Mouse (Mus musculus) liver, embryonic 14.5 days (tissue): ENCODE measurements around the gene Wasf1. TPM values are rescaled to one million over a fixed set of nuclear protein-coding genes. Genes with fewer than 3 reads are reported as not detected.

Source experiments
- ATAC-seq: fragments of 200-750 bp; cut with Nextera tagmentation; 2 replicates; pipeline ENCODE4 v1.8.0; 2017; ENCODE audit warnings: moderate number of reproducible peaks, mild to moderate bottlenecking, moderate library complexity; ENCODE audit not compliant: insufficient read depth
- DNase-seq, 3 experiments: peaks; one replicate each; pipeline ENCODE4 v3.0.0-alpha.2; 2012 to 2013; ENCODE audit warnings: low read depth in 3 of 3, low spot score in 3 of 3
- H3K27ac ChIP-seq: fragments of 300-500 bp; sonication (generic); 2 replicates; pipeline ENCODE4 v1.5.1; 2014; ENCODE audit warnings: moderate library complexity, mild to moderate bottlenecking, control low read depth, inconsistent platforms
- H3K27me3 ChIP-seq: fragments of 300-500 bp; sonication (generic); 2 replicates; pipeline ENCODE4 v1.6.1; 2014; ENCODE audit warnings: mild to moderate bottlenecking, low read length, moderate library complexity; ENCODE audit not compliant: control insufficient read depth, insufficient read depth
- H3K36me3 ChIP-seq: fragments of 300-500 bp; sonication (generic); replicated peaks from 2 replicates; pipeline ENCODE4 v1.6.1; 2014; ENCODE audit warnings: low read depth; ENCODE audit not compliant: control insufficient read depth, insufficient read depth
- H3K4me1 ChIP-seq, 2 experiments: fragments of 200-500 bp in 1 of 2; fragments of 300-500 bp in 1 of 2; sonication (generic) in 1 of 2; replicated peaks; 2 replicates each; pipeline ENCODE4 v1.6.1; 2012 to 2014; ENCODE audit warnings: antibody characterized with exemption in 1 of 2, inconsistent platforms in 1 of 2, low read length in 1 of 2; ENCODE audit not compliant: control insufficient read depth in 2 of 2, insufficient read depth in 2 of 2
- H3K4me2 ChIP-seq: fragments of 300-500 bp; sonication (generic); 2 replicates; pipeline ENCODE4 v1.6.1; 2014; ENCODE audit warnings: low read depth, mild to moderate bottlenecking, control low read depth, moderate library complexity
- H3K4me3 ChIP-seq, 2 experiments: fragments of 200-500 bp in 1 of 2; fragments of 300-500 bp in 1 of 2; sonication (generic) in 1 of 2; 2 replicates each; pipeline ENCODE4 v1.5.1; 2012 to 2014; ENCODE audit warnings: low read depth in 2 of 2, low read length in 2 of 2, mild to moderate bottlenecking in 2 of 2, control low read depth in 1 of 2, inconsistent platforms in 1 of 2, moderate library complexity in 1 of 2; ENCODE audit not compliant: insufficient read depth in 1 of 2
- H3K9ac ChIP-seq: fragments of 300-500 bp; sonication (generic); replicated peaks from 2 replicates; pipeline ENCODE4 v1.6.1; 2014; ENCODE audit warnings: mild to moderate bottlenecking, control low read depth, moderate library complexity
- H3K9me3 ChIP-seq: fragments of 300-500 bp; sonication (generic); 2 replicates; pipeline ENCODE4 v1.6.1; 2016; ENCODE audit warnings: low read length, mixed read lengths; ENCODE audit not compliant: control insufficient read depth
- CTCF ChIP-seq: IDR thresholded peaks from 2 replicates; pipeline ENCODE4 v1.5.1; 2016; ENCODE audit warnings: antibody characterized with exemption, low read depth, control low read depth
- EP300 ChIP-seq: IDR thresholded peaks from 2 replicates; pipeline ENCODE4 v1.6.1; 2016; ENCODE audit warnings: antibody characterized with exemption, low read depth
- WGBS: fragments of 180-500 bp; shearing (Covaris S2); extraction: QIAGEN DNeasy Blood & Tissue Kit; methylation state at CpG from one replicate; pipeline ENCODE4 v1.1.7; 2014; ENCODE audit not compliant: insufficient replicate concordance; 5-methylcytosine and 5-hydroxymethylcytosine counted together
- polyA plus RNA-seq, 2 experiments: library from polyadenylated mRNA; depleted of rRNA in 1 of 2; stranded (reverse) in 1 of 2; unstranded in 1 of 2; fragments of >200 nt; fragmentation: Nextera tagmentation in 1 of 2; extraction: Ambion mirVana in 1 of 2; gene quantifications; 2 replicates each; pipeline versions ENCODE4 v1.2.1 to v1.2.3; 2012 to 2014

Wasf1 gene
- polyA plus RNA-seq, 2 experiments = 0.61 to 0.67 TPM

DNA sequence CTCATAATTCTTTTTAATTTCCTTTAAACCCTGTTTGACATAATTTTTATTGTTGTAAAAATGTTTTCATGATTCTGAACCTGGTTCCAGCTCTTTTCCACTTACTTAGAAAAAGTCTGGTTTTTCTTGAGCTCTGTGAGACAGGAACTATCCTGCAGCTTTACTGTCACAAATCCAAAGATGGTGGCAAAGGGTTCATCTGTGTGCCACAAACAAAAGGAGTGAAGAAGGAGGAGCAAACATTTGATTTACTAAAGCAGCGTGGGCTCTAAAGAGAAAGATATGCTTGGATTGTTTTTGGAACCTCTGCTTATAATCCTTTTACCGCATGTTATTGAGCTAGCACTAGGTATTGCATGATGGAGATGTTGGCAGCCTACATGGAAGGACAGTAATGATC, 4.0 kb downstream of the Wasf1 start:
- H3K27me3 ChIP-seq = peaks cover 24% of the 10 kb centered on the region
- no peak overlapping the region for H3K4me3 ChIP-seq
- ATAC-seq (no peak), DNase-seq (no peak)
- no peaks in the 10 kb centered on the region; a peak in 1 of 4 replicates for H3K4me1 ChIP-seq
- no peaks in the 10 kb centered on the region for H3K9me3 ChIP-seq
- no peak overlapping the region for H3K4me2 ChIP-seq
- H3K36me3 ChIP-seq = no peaks in the 10 kb centered on the region
- no peak overlapping the region for H3K27ac ChIP-seq
- WGBS = 76% methylated on average over 2 of the region's 2 CpGs
- no peak overlapping the region for H3K9ac ChIP-seq
- no peak for TF ChIP-seq CTCF
- no peak for TF ChIP-seq EP300

DNA sequence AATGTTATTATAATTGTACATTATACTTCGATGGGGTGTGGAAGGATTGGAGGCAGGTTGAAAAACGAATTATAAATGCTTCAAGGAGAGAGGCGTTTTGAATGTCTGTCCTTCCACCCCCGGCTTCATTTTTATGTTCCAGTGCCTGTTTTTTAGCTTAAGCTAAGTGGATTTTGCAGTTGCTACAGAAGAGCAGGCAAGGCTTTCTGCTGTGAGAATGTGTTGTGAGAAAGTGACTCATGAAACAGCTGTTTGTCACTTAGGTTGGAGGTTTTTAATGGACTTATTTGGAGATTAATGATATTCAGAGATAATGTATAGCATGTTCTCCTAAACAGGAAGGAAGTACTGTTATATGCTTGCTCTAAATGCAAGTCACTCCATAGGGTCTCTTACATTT, 5.9 kb downstream of the Wasf1 start:
- Histone ChIP-seq H3K9me3 (no peaks in the 10 kb centered on the region), H3K9ac (no peak overlapping the region), H3K27ac (no peak overlapping the region), H3K27me3 (peaks cover 18% of the 10 kb centered on the region), H3K4me2 (no peak overlapping the region), H3K4me3 (no peak overlapping the region), H3K4me1 (no peaks in the 10 kb centered on the region), H3K36me3 (no peaks in the 10 kb centered on the region)
- DNase-seq = no peak
- no peak for TF ChIP-seq CTCF
- no peak for TF ChIP-seq EP300
- 50% methylated on average over 4 of the region's 4 CpGs for WGBS
- no peak for ATAC-seq

DNA sequence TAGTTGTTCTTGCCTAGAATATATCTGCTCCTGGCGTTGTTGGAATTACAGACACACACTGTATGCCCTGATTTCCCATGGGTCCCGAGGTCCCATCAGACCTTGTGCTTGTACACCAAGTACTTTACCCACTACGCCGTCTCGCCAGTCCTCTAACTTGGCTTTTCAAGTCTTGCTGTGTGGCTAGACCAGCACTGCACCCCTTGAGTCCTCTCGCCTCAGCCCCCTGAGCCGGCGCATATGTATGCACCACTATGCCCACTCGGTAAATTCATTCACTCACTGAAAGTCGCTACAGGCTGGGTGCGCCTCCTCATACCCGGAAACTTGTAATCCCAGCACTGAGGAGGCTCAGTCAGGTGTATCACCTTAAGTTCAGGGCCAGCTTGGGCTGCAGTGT, 12.5 kb downstream of the Wasf1 start:
- Histone ChIP-seq H3K9ac (no peak overlapping the region), H3K4me1 (no peaks in the 10 kb centered on the region), H3K9me3 (no peaks in the 10 kb centered on the region), H3K4me2 (no peak overlapping the region), H3K36me3 (no peaks in the 10 kb centered on the region), H3K27me3 (no peaks in the 10 kb centered on the region), H3K27ac (no peak overlapping the region), H3K4me3 (no peak overlapping the region)
- no peak for TF ChIP-seq EP300
- TF ChIP-seq CTCF = no peak
- ATAC-seq (no peak), DNase-seq (no peak)
- WGBS = 81% methylated on average over 12 of the region's 12 CpGs

- H3K4me1 ChIP-seq = no peaks in the 10 kb centered on the region
- 61% methylated on average over 5 of the region's 5 CpGs for WGBS
- no peak for DNase-seq
- ATAC-seq = no peak
- TF ChIP-seq EP300 (no peak), CTCF (no peak)
- no peak overlapping the region for H3K27ac ChIP-seq
- H3K36me3 ChIP-seq = no peaks in the 10 kb centered on the region
- H3K27me3 ChIP-seq = no peaks in the 10 kb centered on the region
- H3K4me3 ChIP-seq = no peak overlapping the region
- no peak overlapping the region for H3K9ac ChIP-seq
- H3K4me2 ChIP-seq = no peak overlapping the region
- H3K9me3 ChIP-seq = no peaks in the 10 kb centered on the region
Observed at GRCm38 (mm10) chr10:40896656-40897055, 13.4 kb downstream of the Wasf1 start.

GRCm38 (mm10) chr10:40901786-40902185, 18.5 kb downstream of the Wasf1 start:
- TF ChIP-seq CTCF = no peak
- no peak for TF ChIP-seq EP300

More at GRCm38 (mm10) chr10:40901786-40902185, 18.5 kb downstream of the Wasf1 start:
- Histone ChIP-seq H3K9me3 (no peaks in the 10 kb centered on the region), H3K4me3 (no peak overlapping the region), H3K4me1 (no peaks in the 10 kb centered on the region), H3K27me3 (no peaks in the 10 kb centered on the region), H3K36me3 (no peaks in the 10 kb centered on the region), H3K27ac (no peak overlapping the region), H3K9ac (no peak overlapping the region), H3K4me2 (no peak overlapping the region)
- WGBS = 58% methylated on average over 4 of the region's 4 CpGs
- DNase-seq (no peak), ATAC-seq (no peak)
